In genomic region chr2:124651146-124651545, GRCm38 (mm10) we compare ENCODE assay signal across 11 mouse cellular contexts.
DNase-seq lines count a peak whose midpoint lies in the region; ATAC-seq and TF ChIP-seq lines count a peak whose summit lies in the region.
"Had no signal": no experiment of that assay in that cellular context is flagged by ENCODE, and none has a peak within 500 bp of the region (broad histone marks: within the 10 kb centered on the region; RNA-seq: fewer than 3 reads in every experiment).

No protein-coding gene starts in this region.

- H3K27me3 ChIP-seq in hindbrain, embryonic 14.5 days (ENCODE audit: control insufficient read depth, insufficient read depth, low read length): no peaks in the 10 kb centered on the region
- H3K27me3 ChIP-seq in hindbrain, embryonic 13.5 days: no peaks in the 10 kb centered on the region
- H3K27me3 ChIP-seq in lung, embryonic 15.5 days: no peaks in the 10 kb centered on the region
- no peaks in the 10 kb centered on the region for H3K27me3 ChIP-seq in heart, embryonic 15.5 days
- H3K27me3 ChIP-seq: liver, embryonic 15.5 days had no signal

- no peak overlapping the region for H3K4me2 ChIP-seq in hindbrain, embryonic 14.5 days (replicated peaks)
- H3K4me2 ChIP-seq in hindbrain, embryonic 13.5 days: no peak overlapping the region
- no peak overlapping the region for H3K4me2 ChIP-seq in lung, embryonic 15.5 days
- H3K4me2 ChIP-seq in heart, embryonic 15.5 days: no peak overlapping the region
- H3K4me2 ChIP-seq: liver, embryonic 15.5 days had no signal

- 0 out of 2 replicates have a peak, but pooled peaks cover 3% of the 10 kb centered on the region for H3K4me1 ChIP-seq in hindbrain, embryonic 14.5 days (replicated peaks; ENCODE audit: control insufficient read depth, insufficient read depth, low read length)
- no peaks in the 10 kb centered on the region; the same call in 1 of the 2 replicates for H3K4me1 ChIP-seq in hindbrain, embryonic 13.5 days (replicated peaks)
- peaks cover 14% of the 10 kb centered on the region; the same call in 1 of the 2 replicates for H3K4me1 ChIP-seq in lung, embryonic 15.5 days
- peaks cover 5% of the 10 kb centered on the region; the same call in 1 of the 2 replicates for H3K4me1 ChIP-seq in lung, adult 2 months (ENCODE audit: control insufficient read depth, insufficient read depth, low read length)
- H3K4me1 ChIP-seq in heart, embryonic 15.5 days (replicated peaks): peaks cover 4% of the 10 kb centered on the region
- H3K4me1 ChIP-seq: liver, embryonic 15.5 days had no signal

- DNase-seq in hindbrain, embryonic 14.5 days (ENCODE audit: low spot score): no peak
- DNase-seq in lung, adult 2 months: no peak
- peak; percentile 11 to 47 for DNase-seq in lung, postnatal 4 days
- DNase-seq in adrenal gland, postnatal 10 days: no peak
- DNase-seq in cerebellum, postnatal 4 days (ENCODE audit: low spot score in 2 of 2): no peak
- DNase-seq: thymus, postnatal 25 days had no signal

- no peak for TF ChIP-seq POLR2A in lung, adult 2 months (IDR thresholded peaks at IDR 0.05; ENCODE audit: borderline replicate concordance, extremely low read depth, low read depth, low read length)

- no peak for TF ChIP-seq CTCF in lung, adult 2 months (IDR thresholded peaks at IDR 0.05; ENCODE audit: insufficient read depth, low read length)

- ATAC-seq in hindbrain, embryonic 14.5 days (ENCODE audit: low FRiP score): peak; percentile 17; the same call in 1 of the 2 replicates
- ATAC-seq in hindbrain, embryonic 13.5 days (ENCODE audit: low FRiP score): no peak
- peak; percentile 81; the same call in 1 of the 2 replicates for ATAC-seq in lung, embryonic 15.5 days (ENCODE audit: borderline replicate concordance, extremely low read depth, low FRiP score, low TSS enrichment)
- 0 out of 2 replicates have a peak, but pooled peaks have one; percentile 47 for ATAC-seq in heart, embryonic 15.5 days (replicated peaks; ENCODE audit: insufficient number of reproducible peaks, insufficient read depth, low FRiP score, low read depth)
- ATAC-seq: activated CD4-positive, CD25-positive, alpha-beta regulatory T cell, adult 4 months had no signal

- no peak overlapping the region for H3K27ac ChIP-seq in hindbrain, embryonic 14.5 days
- H3K27ac ChIP-seq in hindbrain, embryonic 13.5 days: no peak overlapping the region
- H3K27ac ChIP-seq in lung, embryonic 15.5 days: peak overlapping the region; percentile 46
- H3K27ac ChIP-seq in heart, embryonic 15.5 days: peak overlapping the region; percentile 20; the same call in 1 of the 2 replicates
- H3K27ac ChIP-seq: liver, embryonic 15.5 days had no signal

- no peaks in the 10 kb centered on the region for H3K9me3 ChIP-seq in hindbrain, embryonic 14.5 days (ENCODE audit: control insufficient read depth, low read length)
- no peaks in the 10 kb centered on the region for H3K9me3 ChIP-seq in hindbrain, embryonic 13.5 days
- H3K9me3 ChIP-seq in lung, embryonic 15.5 days: no peaks in the 10 kb centered on the region
- H3K9me3 ChIP-seq in heart, embryonic 15.5 days (replicated peaks): no peaks in the 10 kb centered on the region
- H3K9me3 ChIP-seq: liver, embryonic 15.5 days had no signal

- peaks cover 12% of the 10 kb centered on the region for H3K36me3 ChIP-seq in hindbrain, embryonic 14.5 days (replicated peaks; ENCODE audit: control insufficient read depth, insufficient read depth)
- H3K36me3 ChIP-seq in hindbrain, embryonic 13.5 days: peaks cover 12% of the 10 kb centered on the region
- peaks cover 17% of the 10 kb centered on the region; the same call in 1 of the 2 replicates for H3K36me3 ChIP-seq in lung, embryonic 15.5 days
- peaks cover 17% of the 10 kb centered on the region for H3K36me3 ChIP-seq in heart, embryonic 15.5 days
- H3K36me3 ChIP-seq: liver, embryonic 15.5 days had no signal

- H3K9ac ChIP-seq in hindbrain, embryonic 14.5 days: no peak overlapping the region
- no peak overlapping the region for H3K9ac ChIP-seq in hindbrain, embryonic 13.5 days
- H3K9ac ChIP-seq in lung, embryonic 15.5 days: no peak overlapping the region
- H3K9ac ChIP-seq in heart, embryonic 15.5 days: no peak overlapping the region
- H3K9ac ChIP-seq: liver, embryonic 15.5 days had no signal

- H3K4me3 ChIP-seq in hindbrain, embryonic 14.5 days (replicated peaks; ENCODE audit: low read length): no peak overlapping the region
- H3K4me3 ChIP-seq in hindbrain, embryonic 13.5 days: no peak overlapping the region
- H3K4me3 ChIP-seq in lung, embryonic 15.5 days: no peak overlapping the region
- H3K4me3 ChIP-seq in lung, adult 2 months (replicated peaks; ENCODE audit: extremely low read depth, low read depth, low read length): no peak overlapping the region
- H3K4me3 ChIP-seq in heart, embryonic 15.5 days: no peak overlapping the region
- H3K4me3 ChIP-seq: liver, embryonic 15.5 days had no signal

- 76% methylated on average over 5 of the region's 5 CpGs for WGBS in hindbrain, embryonic 14.5 days
- WGBS in hindbrain, embryonic 13.5 days: 79% methylated on average over 5 of the region's 5 CpGs
- 53% methylated on average over 5 of the region's 5 CpGs for WGBS in lung, embryonic 15.5 days
- WGBS in lung, adult 2 months: 35% methylated on average over 5 of the region's 5 CpGs
- WGBS in heart, embryonic 15.5 days: 67% methylated on average over 5 of the region's 5 CpGs

Comparison
In these comparisons a context has a peak if more than half of its experiments do, and no peak if none do; other contexts are left out.
1. DNase-seq: peak in lung, postnatal 4 days (2 of 2); none in hindbrain, embryonic 14.5 days (single experiment), lung, adult 2 months (single experiment), adrenal gland, postnatal 10 days (single experiment) and cerebellum, postnatal 4 days (0 of 2).
2. H3K27ac ChIP-seq: peak in lung, embryonic 15.5 days (single experiment) and heart, embryonic 15.5 days (single experiment); none in hindbrain, embryonic 14.5 days (single experiment) and hindbrain, embryonic 13.5 days (single experiment).